Mouse (Mus musculus) brain, embryonic 14.5 days (tissue): Measurements from ENCODE around the gene Crb1.

Experiments used
- CTCF ChIP-seq: fragments of 200-500 bp; IDR thresholded peaks from 2 replicates; pipeline ENCODE4 v1.5.1; 2012; ENCODE audit warnings: inconsistent platforms, mild to moderate bottlenecking, moderate library complexity, borderline replicate concordance; ENCODE audit not compliant: insufficient read depth, insufficient read length; ENCODE audit errors: extremely low read depth
- POLR2A ChIP-seq: fragments of 200-500 bp; IDR thresholded peaks from 2 replicates; pipeline ENCODE4 v1.6.1; 2012; ENCODE audit warnings: mild to moderate bottlenecking, inconsistent platforms, borderline replicate concordance; ENCODE audit not compliant: poor library complexity, insufficient read depth, insufficient read length, severe bottlenecking; ENCODE audit errors: extremely low read depth

GRCm38 (mm10) chr1:139328286-139328685 lies 48.6 kb downstream of the Crb1 start:
- TF ChIP-seq CTCF (no peak), POLR2A (no peak)
